Mouse (Mus musculus): ENCODE results near the gene Plp2.

DNA sequence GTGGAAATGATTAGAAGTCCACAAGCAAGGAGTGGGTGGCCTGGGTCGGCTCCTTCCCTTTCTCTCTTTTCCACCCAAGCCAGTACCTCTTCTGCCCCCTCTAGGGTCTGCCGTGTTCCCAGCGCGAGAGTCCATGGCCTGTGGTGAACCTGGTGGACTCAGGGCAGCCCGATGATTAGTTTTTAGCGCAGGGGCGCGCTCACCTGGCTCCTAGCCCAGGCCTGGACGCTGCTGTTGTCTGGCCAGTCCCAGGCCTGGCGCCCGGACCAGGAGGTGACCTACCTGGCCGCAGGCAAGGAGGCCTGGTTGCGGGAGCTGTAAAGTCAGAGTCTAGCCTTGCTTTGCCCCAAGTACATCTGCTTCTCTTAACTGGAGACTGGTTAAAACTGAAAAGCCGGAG, 9.7 kb upstream of the Plp2 start, which contains the start of gene Magix:
- TF ChIP-seq POLR2A (IDR thresholded peaks at IDR 0.05; ENCODE audit: low read depth, low read length) (no peak), CTCF (conservative IDR thresholded peaks at IDR 0.05; ENCODE audit: insufficient read depth, insufficient read length, low read depth, low read length) (no peak)

Measured in kidney, adult 2 months (tissue).